Mouse (Mus musculus) heart, embryonic 16.5 days (tissue): ENCODE data around the gene Pabpn1. TPM values are rescaled to one million over a fixed set of nuclear protein-coding genes. Genes with fewer than 3 reads are reported as not detected.

Experiments
- ATAC-seq: fragments of 200-750 bp; cut with Nextera tagmentation; replicated peaks from 2 replicates; pipeline ENCODE4 v1.8.0; 2017; ENCODE audit warnings: moderate number of reproducible peaks; ENCODE audit not compliant: insufficient read depth, low FRiP score; ENCODE audit errors: extremely low read depth
- H3K27ac ChIP-seq: fragments of 300-500 bp; sonication (generic); 2 replicates; pipeline ENCODE4 v1.5.1; 2014; ENCODE audit warnings: mild to moderate bottlenecking, low read length, control low read depth, moderate library complexity
- H3K27me3 ChIP-seq: fragments of 300-500 bp; sonication (generic); 2 replicates; pipeline ENCODE4 v1.6.1; 2014; ENCODE audit warnings: low read length, mixed read lengths; ENCODE audit not compliant: control insufficient read depth, insufficient read depth
- H3K36me3 ChIP-seq: fragments of 300-500 bp; sonication (generic); 2 replicates; pipeline ENCODE4 v1.6.1; 2014; ENCODE audit not compliant: control insufficient read depth, insufficient read depth
- H3K4me1 ChIP-seq: fragments of 300-500 bp; sonication (generic); 2 replicates; pipeline ENCODE4 v1.6.1; 2014; ENCODE audit warnings: low read length, mixed read lengths; ENCODE audit not compliant: control insufficient read depth, insufficient read depth
- H3K4me2 ChIP-seq: fragments of 300-500 bp; sonication (generic); 2 replicates; pipeline ENCODE4 v1.6.1; 2014; ENCODE audit warnings: low read depth, mild to moderate bottlenecking, control low read depth, low read length
- H3K4me3 ChIP-seq: fragments of 300-500 bp; sonication (generic); 2 replicates; pipeline ENCODE4 v1.5.1; 2014; ENCODE audit warnings: mild to moderate bottlenecking, control low read depth, low read length
- H3K9ac ChIP-seq: fragments of 300-500 bp; sonication (generic); 2 replicates; pipeline ENCODE4 v1.6.1; 2014; ENCODE audit warnings: low read length, control low read depth
- H3K9me3 ChIP-seq: fragments of 300-500 bp; sonication (generic); replicated peaks from 2 replicates; pipeline ENCODE4 v1.6.1; 2016; ENCODE audit warnings: low read length; ENCODE audit not compliant: control insufficient read depth
- WGBS: fragments of 180-500 bp; shearing (Covaris S2); extraction: QIAGEN DNeasy Blood & Tissue Kit; methylation state at CpG from one replicate; pipeline ENCODE4 v1.1.7; 2014; 5-methylcytosine and 5-hydroxymethylcytosine counted together
- polyA plus RNA-seq: library from polyadenylated mRNA; unstranded; fragments of >200 nt; fragmentation: Nextera tagmentation; extraction: Ambion mirVana; gene quantifications from 2 replicates; pipeline ENCODE4 v1.2.1, GENCODE M21; 2015

Pabpn1 gene
- polyA plus RNA-seq, 1 experiment from 2014 or later, result 68.4 TPM

DNA sequence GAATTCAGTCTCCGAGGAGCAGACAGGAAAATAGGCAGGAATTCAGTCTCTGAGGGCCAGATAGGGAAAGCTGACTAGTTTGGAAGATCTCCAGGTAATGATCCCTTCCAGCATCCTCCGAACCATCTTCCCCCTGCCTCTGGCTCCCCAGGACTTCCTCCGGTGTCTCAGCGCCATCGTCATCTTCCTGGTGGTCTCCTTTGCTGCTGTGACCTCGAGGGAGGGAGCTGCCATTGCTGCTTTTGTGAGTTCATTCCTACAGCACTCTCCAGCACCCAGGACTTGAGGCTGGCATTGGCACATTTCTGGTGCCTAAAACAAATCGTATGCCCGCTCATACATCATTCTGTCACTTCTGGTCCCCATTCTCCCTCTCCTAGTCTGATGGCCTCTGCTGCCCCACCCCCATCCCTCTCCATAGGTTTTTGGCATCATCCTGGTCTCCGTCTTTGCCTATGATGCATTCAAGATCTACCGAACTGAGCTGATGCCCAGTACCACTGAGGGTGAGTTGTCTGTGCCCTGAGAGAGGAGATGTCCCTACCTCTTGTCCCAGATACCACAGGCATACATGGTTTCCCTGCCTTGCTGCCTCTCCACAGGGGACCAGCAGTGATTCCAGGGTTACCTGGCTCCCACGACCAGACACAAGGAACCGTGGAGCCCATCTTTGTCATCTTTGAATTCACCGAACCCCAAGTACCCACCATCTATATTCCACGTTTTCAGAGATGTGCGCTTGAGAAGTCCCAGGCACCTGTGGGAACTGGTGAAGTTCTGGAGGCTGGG lies 46.3 kb downstream of the Pabpn1 start:
- Histone ChIP-seq H3K9ac (no peak overlapping the region), H3K27me3 (no peaks in the 10 kb centered on the region), H3K4me2 (no peak overlapping the region), H3K4me1 (no peaks in the 10 kb centered on the region; the same call in 1 of the 2 replicates), H3K27ac (no peak overlapping the region), H3K36me3 (peaks cover 10% of the 10 kb centered on the region), H3K9me3 (no peaks in the 10 kb centered on the region), H3K4me3 (no peak overlapping the region)
- WGBS, result 55% methylated on average over 15 of the region's 15 CpGs
- ATAC-seq, result no peak

DNA sequence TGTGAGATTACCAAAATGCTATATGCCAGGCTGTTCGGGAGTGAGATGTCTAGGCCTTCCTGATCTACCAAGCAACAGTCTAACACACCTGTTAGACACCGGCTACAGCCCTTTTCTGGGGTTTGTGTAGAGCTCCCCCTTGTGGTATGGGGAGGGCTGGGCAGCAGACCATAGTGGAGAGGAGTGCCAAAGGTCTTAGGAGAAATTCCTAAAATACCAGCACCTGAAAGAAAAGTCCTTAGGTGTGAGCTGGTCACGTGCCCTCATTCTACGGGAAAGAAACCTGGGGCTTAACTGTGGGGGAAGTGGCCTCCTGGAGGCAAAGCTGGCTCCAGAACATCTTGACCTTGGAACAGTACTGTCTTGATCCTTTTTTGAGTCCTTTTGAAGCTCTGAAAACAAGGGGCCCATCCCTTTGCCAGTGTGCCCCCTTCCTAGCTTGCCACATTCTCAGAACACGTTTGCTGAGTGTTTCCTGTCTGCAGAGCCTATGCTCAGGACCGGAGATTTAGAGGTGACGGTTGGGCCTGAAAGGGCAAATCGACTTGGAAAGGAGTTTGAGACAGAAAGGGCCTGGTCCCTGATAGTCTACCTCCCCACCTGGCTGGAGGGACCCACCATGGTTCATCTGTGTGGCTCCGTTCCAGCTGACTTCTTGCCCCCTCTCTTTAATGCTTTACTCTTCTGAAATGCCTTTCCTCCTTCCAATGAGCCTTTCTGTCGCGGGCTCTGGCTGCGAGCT lies 47.3 kb downstream of the Pabpn1 start:
- no peak overlapping the region for H3K4me2 ChIP-seq
- peak overlapping the region; percentile 69 for H3K27ac ChIP-seq
- peak; percentile 24; the same call in 1 of the 2 replicates for ATAC-seq
- H3K4me3 ChIP-seq, result no peak overlapping the region
- H3K9ac ChIP-seq, result no peak overlapping the region
- peaks cover 14% of the 10 kb centered on the region for H3K36me3 ChIP-seq
- no peaks in the 10 kb centered on the region; the same call in 1 of the 2 replicates for H3K4me1 ChIP-seq
- WGBS, result 36% methylated on average over 12 of the region's 12 CpGs
- no peaks in the 10 kb centered on the region for H3K27me3 ChIP-seq
- H3K9me3 ChIP-seq, result no peaks in the 10 kb centered on the region

DNA sequence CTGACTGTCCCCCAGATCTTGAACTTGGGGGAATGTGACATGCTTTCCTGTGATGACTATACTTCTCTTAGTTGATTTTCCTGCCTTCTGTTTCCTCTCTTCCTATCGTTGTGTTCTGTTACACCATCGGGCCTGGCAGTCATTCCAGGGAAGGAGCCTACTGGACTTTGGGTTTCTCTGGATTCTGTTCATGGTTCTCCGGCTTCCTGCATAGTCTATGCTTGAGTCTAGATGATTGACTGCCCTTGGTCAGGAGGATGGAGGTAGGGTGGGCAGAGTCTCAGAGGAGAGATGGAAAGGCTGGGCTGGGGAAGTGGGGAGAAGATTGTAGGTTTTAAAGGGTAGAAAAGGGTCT lies 47.9 kb downstream of the Pabpn1 start:
- no peak for ATAC-seq
- no peak overlapping the region for H3K4me3 ChIP-seq
- peaks cover 15% of the 10 kb centered on the region for H3K36me3 ChIP-seq
- no peaks in the 10 kb centered on the region for H3K9me3 ChIP-seq
- WGBS, result 47% methylated on average over 3 of the region's 3 CpGs
- no peak overlapping the region for H3K9ac ChIP-seq
- H3K4me2 ChIP-seq, result no peak overlapping the region
- peak overlapping the region; percentile 69 for H3K27ac ChIP-seq
- H3K4me1 ChIP-seq, result no peaks in the 10 kb centered on the region; the same call in 1 of the 2 replicates
- H3K27me3 ChIP-seq, result no peaks in the 10 kb centered on the region

DNA sequence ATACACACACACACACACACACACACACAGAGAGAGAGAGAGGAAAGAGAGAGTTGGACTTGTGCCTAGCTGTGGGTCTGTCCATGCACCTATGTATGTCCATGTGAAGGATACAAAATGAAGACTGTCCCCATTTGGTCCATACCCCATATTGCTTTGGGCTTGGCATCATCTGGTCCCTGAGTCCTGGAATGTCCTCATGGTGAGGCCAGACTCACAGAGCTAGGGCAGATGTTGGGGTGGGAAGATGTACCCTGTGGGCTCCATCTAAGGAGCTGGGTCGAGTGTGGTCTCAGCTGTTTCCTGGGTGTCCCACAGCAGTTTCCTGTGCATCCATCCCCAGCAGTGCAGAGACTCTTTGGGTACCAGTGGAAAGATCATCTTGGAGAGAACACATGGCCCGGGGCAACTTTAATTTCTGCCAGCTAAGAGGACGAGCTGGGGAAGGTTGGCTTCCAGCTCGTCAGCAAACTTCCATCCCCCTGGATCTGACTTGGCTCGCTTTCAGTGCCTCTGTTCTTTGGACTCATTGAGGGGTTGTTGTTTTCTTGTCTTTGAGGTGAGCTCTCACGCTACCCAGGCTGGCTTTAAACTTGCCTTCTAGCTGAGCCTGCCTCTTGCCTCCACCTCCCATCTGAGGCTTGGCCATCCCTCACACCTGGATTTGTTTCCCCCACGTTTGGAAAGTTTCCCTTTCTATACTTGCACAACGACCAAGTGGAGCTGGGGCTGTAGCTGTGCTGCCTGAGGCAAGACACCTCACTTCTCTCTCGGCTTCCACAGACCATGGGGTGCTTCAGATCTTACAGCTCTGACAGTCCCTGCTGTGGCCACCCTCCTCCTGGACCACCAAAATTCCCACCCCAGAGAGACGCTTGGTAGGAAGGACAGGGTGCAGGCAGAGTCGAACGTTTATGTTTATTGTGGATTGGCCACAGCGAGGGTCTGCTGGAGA lies 49.0 kb downstream of the Pabpn1 start:
- H3K4me3 ChIP-seq, result no peak overlapping the region
- H3K27me3 ChIP-seq, result no peaks in the 10 kb centered on the region
- no peak overlapping the region for H3K27ac ChIP-seq
- H3K36me3 ChIP-seq, result peaks cover 24% of the 10 kb centered on the region
- no peaks in the 10 kb centered on the region for H3K9me3 ChIP-seq
- H3K4me1 ChIP-seq, result no peaks in the 10 kb centered on the region; the same call in 1 of the 2 replicates
- ATAC-seq, result no peak
- WGBS, result 48% methylated on average over 13 of the region's 13 CpGs
- no peak overlapping the region for H3K9ac ChIP-seq
- no peak overlapping the region for H3K4me2 ChIP-seq

DNA sequence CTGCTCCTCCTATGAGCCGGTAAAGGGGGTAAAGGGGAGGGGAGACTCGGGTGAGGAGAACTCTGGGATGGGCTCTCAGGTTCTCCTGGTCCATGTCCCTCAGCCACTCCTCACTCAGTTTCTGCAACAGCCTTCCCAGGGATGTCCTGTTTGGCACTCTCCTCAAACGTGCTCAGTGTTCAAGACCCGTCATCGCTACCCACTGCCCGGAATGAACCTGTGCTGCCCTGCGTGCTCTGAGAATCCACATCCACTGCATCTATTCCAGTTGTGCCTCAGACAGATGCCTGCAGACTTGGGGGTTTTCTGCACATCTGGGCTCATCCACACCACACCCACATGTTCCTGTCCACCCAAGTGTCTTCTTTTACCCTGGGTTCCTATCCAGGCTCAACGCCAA lies 50.2 kb downstream of the Pabpn1 start:
- H3K27me3 ChIP-seq, result no peaks in the 10 kb centered on the region
- H3K9ac ChIP-seq, result no peak overlapping the region
- H3K4me2 ChIP-seq, result no peak overlapping the region
- 74% methylated on average over 8 of the region's 8 CpGs for WGBS
- no peaks in the 10 kb centered on the region for H3K4me1 ChIP-seq
- no peak overlapping the region for H3K27ac ChIP-seq
- H3K9me3 ChIP-seq, result no peaks in the 10 kb centered on the region
- no peak overlapping the region for H3K4me3 ChIP-seq
- no peak for ATAC-seq
- H3K36me3 ChIP-seq, result peaks cover 26% of the 10 kb centered on the region

DNA sequence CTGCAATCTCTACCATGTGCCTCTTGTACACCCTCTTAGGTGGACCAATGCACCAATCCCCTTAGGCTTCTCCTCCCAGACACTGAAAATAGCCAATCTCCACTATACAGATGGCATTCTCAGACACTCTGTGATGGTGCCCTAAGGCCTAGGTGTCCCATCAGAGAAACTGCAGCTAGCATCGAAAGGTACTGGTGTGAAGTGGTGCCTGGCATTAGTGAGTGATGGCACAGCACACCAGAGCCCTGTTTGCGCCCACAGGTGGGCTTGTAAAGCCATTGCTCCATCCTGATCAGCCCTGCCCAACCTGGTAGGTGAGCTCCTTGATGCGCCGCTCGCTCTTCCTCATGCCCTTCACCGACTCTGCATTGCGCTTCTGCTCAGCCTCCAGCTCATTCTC lies 51.7 kb downstream of the Pabpn1 start:
- Histone ChIP-seq H3K9me3 (no peaks in the 10 kb centered on the region), H3K4me2 (no peak overlapping the region), H3K9ac (no peak overlapping the region), H3K36me3 (peaks cover 34% of the 10 kb centered on the region), H3K4me3 (no peak overlapping the region), H3K4me1 (peaks cover 4% of the 10 kb centered on the region; the same call in 1 of the 2 replicates), H3K27me3 (no peaks in the 10 kb centered on the region), H3K27ac (no peak overlapping the region)
- ATAC-seq, result no peak
- WGBS, result 89% methylated on average over 7 of the region's 7 CpGs

DNA sequence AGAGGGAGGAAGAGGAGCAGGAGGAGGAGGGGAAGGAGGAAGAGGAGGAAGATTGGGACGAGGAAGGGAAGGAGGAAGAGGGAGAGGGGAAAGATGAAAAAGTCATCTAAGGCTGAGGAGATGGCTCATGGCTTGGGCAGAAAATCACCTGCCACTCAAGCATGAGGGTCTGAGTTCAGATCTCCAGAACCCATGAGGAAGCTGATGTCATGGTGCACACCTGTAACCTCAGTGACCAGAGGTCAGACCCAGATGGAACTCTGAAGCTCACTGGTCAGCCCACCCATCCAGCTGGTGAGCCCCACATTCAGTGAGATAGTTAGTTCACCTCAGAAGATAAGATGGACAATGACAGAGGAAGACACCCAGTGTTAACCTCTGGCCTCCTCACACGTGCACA lies 52.6 kb downstream of the Pabpn1 start:
- H3K9me3 ChIP-seq, result no peaks in the 10 kb centered on the region
- WGBS, result 58% methylated on average over 2 of the region's 2 CpGs
- peaks cover 36% of the 10 kb centered on the region for H3K36me3 ChIP-seq
- H3K4me2 ChIP-seq, result no peak overlapping the region
- peaks cover 4% of the 10 kb centered on the region; the same call in 1 of the 2 replicates for H3K4me1 ChIP-seq
- no peak for ATAC-seq
- H3K27me3 ChIP-seq, result no peaks in the 10 kb centered on the region; the same call in 1 of the 2 replicates
- H3K4me3 ChIP-seq, result no peak overlapping the region
- H3K9ac ChIP-seq, result no peak overlapping the region
- H3K27ac ChIP-seq, result no peak overlapping the region

DNA sequence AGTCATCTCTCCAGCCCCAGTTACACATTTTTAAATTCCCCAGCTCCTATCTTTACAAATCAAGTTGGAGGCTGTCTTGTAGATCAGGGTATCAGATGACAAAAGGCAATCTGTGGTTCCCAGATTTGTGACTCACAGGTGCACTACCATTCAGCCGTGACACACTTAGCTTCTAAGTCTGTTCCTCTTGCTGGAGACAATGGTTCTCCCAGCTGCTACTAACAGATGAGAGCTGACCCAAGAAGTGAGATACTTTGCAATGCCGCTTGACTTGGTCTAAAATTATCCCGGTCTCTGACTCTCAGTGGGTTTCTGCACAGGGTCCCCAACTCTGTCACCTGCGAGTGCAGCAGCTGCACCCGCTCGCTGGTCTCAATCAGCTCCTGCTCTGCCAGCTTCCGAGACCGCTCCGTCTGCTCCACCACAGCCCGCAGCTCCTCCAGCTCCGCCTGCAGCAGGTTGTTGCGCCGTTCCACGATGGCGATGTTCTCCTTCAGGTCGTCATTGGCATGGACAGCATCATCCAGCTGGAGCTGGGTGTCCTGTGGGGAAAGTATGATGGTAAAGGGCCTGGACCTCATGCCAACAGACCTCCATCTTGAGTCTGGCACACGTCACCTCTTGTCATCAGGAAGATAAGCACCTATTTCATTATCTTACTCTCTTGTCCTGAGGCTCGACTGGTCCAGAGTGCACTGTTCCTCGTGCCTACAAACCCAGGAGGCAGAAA lies 53.8 kb downstream of the Pabpn1 start:
- H3K36me3 ChIP-seq, result peaks cover 36% of the 10 kb centered on the region
- H3K4me3 ChIP-seq, result no peak overlapping the region
- no peak overlapping the region for H3K4me2 ChIP-seq
- H3K27me3 ChIP-seq, result no peaks in the 10 kb centered on the region; the same call in 1 of the 2 replicates
- no peak overlapping the region for H3K9ac ChIP-seq
- peaks cover 4% of the 10 kb centered on the region; the same call in 1 of the 2 replicates for H3K4me1 ChIP-seq
- no peak for ATAC-seq
- H3K9me3 ChIP-seq, result no peaks in the 10 kb centered on the region
- H3K27ac ChIP-seq, result no peak overlapping the region
- 46% methylated on average over 19 of the region's 19 CpGs for WGBS
